Mouse (Mus musculus) regulatory T cell (primary cell): ENCODE results near the gene Oog3.

Experiments
- in situ Hi-C: fragments of 300-600 bp; cut with MboI, MseI; formaldehyde crosslinking; loops from one replicate; pipeline ENCODE4 v1.15.1; 2025; ENCODE audit warnings: high pct_unique_total_duplicates

Oog3 gene

DNA sequence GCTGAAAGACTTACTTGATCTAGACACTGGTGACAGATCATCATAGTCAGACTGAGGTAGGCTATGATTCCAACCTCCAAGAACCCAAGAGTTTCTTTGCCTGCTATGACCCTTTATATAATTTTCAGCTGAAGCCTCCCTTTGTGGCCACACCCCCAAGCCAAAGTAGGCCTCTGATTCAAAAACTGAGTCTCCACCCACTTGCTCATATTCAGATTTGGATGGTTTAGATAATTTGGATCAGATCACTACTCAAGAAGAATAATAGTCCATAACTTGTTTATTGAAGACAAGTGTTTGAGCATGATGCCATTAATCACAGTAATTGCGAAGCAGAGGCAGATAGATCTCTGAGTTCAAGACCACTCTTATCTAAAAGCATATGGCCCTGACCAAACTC is at the start of gene Oog3:
TSS of gene Oog3 (minus strand) at position 101 of the 400 bp plus-strand sequence.
- in situ Hi-C loops, result no loop called here

DNA sequence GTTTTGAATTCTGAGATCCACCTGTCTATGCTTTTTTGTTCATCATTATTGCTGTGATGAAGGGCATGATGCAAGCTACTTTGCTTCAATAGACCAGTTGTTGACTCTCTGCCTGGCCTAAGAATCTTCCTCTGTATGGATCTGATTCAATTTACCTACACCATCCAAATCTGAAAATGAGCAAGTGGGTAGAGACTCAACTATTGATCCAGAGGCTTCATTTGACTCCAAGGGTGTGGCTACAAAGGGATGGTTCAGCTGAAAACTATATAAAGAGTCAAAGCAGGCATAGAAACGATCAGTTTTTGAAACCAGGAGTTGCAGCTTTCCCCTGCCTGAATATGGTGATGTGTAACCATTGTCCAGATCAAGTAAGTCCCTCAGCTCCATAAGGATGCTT is 28.0 kb upstream of the Oog3 start, which contains the start of gene Oog2:
TSS of gene Oog2 (plus strand) at position 301 of the 400 bp plus-strand sequence.
- in situ Hi-C loops, result no loop called here
